Mouse (Mus musculus): ENCODE results near the gene Gas7. TPM values are rescaled to one million over a fixed set of nuclear protein-coding genes. Genes with fewer than 3 reads are reported as not detected.

Gene Gas7
- polyA plus RNA-seq, 2 experiments: 9.8 to 18.2 TPM

DNA sequence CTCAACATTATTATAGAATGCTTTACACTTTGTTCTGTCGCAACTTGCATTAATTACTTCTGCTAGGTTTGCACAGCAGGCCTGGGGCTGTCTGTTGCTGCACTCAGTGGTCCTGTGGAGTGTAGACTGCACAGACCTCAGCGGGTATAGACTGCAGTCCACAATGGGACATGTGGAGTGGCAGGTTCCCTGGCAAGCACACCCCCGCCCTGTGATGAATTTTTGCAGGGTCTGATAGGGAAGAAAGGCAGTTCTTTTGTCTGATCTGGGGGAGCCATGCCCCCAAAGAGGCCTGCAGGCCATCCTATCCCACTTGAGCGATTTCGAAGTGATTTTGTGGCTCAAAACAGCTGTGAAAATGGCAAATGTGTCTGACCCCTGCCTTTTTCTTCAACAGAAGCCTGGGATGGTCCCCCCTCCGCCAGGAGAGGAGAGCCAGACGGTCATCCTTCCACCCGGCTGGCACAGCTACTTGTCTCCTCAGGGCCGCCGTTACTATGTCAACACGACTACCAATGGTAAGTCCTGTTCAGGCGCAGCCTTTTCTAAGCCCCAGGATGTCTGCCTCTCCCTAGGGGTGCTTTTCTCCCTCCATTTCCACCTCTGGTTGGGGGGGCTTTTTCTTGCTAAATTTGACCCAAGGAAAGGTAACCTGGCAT, 147.6 kb downstream of the Gas7 start:
- no peak overlapping the region for H3K27ac ChIP-seq (replicated peaks; ENCODE audit: low read depth, low read length)
- H3K9ac ChIP-seq (ENCODE audit: low read depth, low read length, severe bottlenecking): no peak overlapping the region
- no peaks in the 10 kb centered on the region for H3K27me3 ChIP-seq (ENCODE audit: control insufficient read depth, insufficient read depth, low read length)
- no peaks in the 10 kb centered on the region for H3K9me3 ChIP-seq (ENCODE audit: control insufficient read depth, low read length)
- no peaks in the 10 kb centered on the region for H3K36me3 ChIP-seq (ENCODE audit: control insufficient read depth, insufficient read depth, low read length)
- ATAC-seq (ENCODE audit: low FRiP score, low read depth): no peak
- H3K4me2 ChIP-seq (replicated peaks; ENCODE audit: low read depth, low read length, severe bottlenecking): no peak overlapping the region
- H3K4me1 ChIP-seq (ENCODE audit: control insufficient read depth, insufficient read depth, low read length): no peaks in the 10 kb centered on the region
- TF ChIP-seq POLR2A (IDR thresholded peaks at IDR 0.05; ENCODE audit: borderline replicate concordance, extremely low read depth, insufficient read depth, insufficient read length): no peak
- H3K4me3 ChIP-seq (replicated peaks; ENCODE audit: low read length): no peak overlapping the region
- 61% methylated on average over 12 of the region's 12 CpGs for WGBS
- no peak for DNase-seq (ENCODE audit: low spot score)

- Histone ChIP-seq H3K9ac (ENCODE audit: low read depth, low read length, severe bottlenecking) (no peak overlapping the region), H3K9me3 (ENCODE audit: control insufficient read depth, low read length) (no peaks in the 10 kb centered on the region), H3K4me1 (ENCODE audit: control insufficient read depth, insufficient read depth, low read length) (no peaks in the 10 kb centered on the region), H3K4me2 (replicated peaks; ENCODE audit: low read depth, low read length, severe bottlenecking) (no peak overlapping the region), H3K36me3 (ENCODE audit: control insufficient read depth, insufficient read depth, low read length) (no peaks in the 10 kb centered on the region), H3K27ac (replicated peaks; ENCODE audit: low read depth, low read length) (no peak overlapping the region), H3K27me3 (ENCODE audit: control insufficient read depth, insufficient read depth, low read length) (no peaks in the 10 kb centered on the region), H3K4me3 (replicated peaks; ENCODE audit: low read length) (no peak overlapping the region)
- no peak for TF ChIP-seq POLR2A (IDR thresholded peaks at IDR 0.05; ENCODE audit: borderline replicate concordance, extremely low read depth, insufficient read depth, insufficient read length)
- WGBS: 76% methylated on average over 2 of the region's 2 CpGs
- DNase-seq (ENCODE audit: low spot score): no peak
- ATAC-seq (ENCODE audit: low FRiP score, low read depth): no peak
These were observed 149.2 kb downstream of the Gas7 start for GRCm38 (mm10) chr11:67604481-67604880.

- Histone ChIP-seq H3K27ac (replicated peaks; ENCODE audit: low read depth, low read length) (no peak overlapping the region), H3K9ac (ENCODE audit: low read depth, low read length, severe bottlenecking) (no peak overlapping the region), H3K4me3 (replicated peaks; ENCODE audit: low read length) (no peak overlapping the region), H3K4me2 (replicated peaks; ENCODE audit: low read depth, low read length, severe bottlenecking) (no peak overlapping the region), H3K4me1 (ENCODE audit: control insufficient read depth, insufficient read depth, low read length) (no peaks in the 10 kb centered on the region), H3K9me3 (ENCODE audit: control insufficient read depth, low read length) (no peaks in the 10 kb centered on the region), H3K27me3 (ENCODE audit: control insufficient read depth, insufficient read depth, low read length) (no peaks in the 10 kb centered on the region), H3K36me3 (ENCODE audit: control insufficient read depth, insufficient read depth, low read length) (no peaks in the 10 kb centered on the region)
- ATAC-seq (ENCODE audit: low FRiP score, low read depth): no peak
- no peak for DNase-seq (ENCODE audit: low spot score)
- 76% methylated on average over 10 of the region's 10 CpGs for WGBS
- no peak for TF ChIP-seq POLR2A (IDR thresholded peaks at IDR 0.05; ENCODE audit: borderline replicate concordance, extremely low read depth, insufficient read depth, insufficient read length)
These were observed 153.0 kb downstream of the Gas7 start for GRCm38 (mm10) chr11:67608114-67608683.

DNA sequence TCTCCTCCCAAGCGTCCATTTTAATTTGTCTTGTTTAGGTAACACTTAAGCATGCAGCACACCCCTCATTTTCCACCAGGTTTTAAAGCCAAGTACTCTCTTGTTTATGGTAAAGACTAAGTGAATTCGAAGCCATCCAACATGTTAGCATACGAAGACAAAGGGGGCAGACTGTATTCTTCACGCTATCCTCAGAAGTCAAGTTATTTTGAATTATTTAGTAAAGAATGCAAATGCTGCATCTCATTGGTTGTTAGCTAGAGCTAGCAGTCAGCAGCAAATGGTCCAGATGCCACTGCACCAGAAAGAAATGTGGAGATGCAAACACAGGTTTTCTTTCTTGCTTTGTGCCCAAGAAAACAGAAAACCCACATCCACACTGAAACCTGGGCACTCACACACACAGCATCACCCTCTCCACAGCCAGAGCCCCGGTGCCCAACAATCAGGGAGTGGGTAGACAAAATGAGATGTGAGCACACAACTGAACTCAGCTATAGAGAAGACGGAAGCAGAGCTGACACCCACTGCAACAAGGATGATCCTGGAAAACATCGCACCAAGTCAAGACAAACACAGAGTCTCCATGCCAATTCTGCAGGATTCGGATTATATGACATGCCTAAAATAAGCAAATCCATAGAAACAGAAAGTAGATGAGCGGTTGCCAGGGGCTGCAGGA, 157.1 kb downstream of the Gas7 start:
- H3K9me3 ChIP-seq (ENCODE audit: control insufficient read depth, low read length): no peaks in the 10 kb centered on the region
- ATAC-seq (ENCODE audit: low FRiP score, low read depth) (no peak), DNase-seq (ENCODE audit: low spot score) (no peak)
- H3K4me1 ChIP-seq (ENCODE audit: control insufficient read depth, insufficient read depth, low read length): no peaks in the 10 kb centered on the region
- no peaks in the 10 kb centered on the region for H3K36me3 ChIP-seq (ENCODE audit: control insufficient read depth, insufficient read depth, low read length)
- no peaks in the 10 kb centered on the region for H3K27me3 ChIP-seq (ENCODE audit: control insufficient read depth, insufficient read depth, low read length)
- 80% methylated on average over 9 of the region's 9 CpGs for WGBS
- no peak for TF ChIP-seq POLR2A (IDR thresholded peaks at IDR 0.05; ENCODE audit: borderline replicate concordance, extremely low read depth, insufficient read depth, insufficient read length)
- no peak overlapping the region for H3K4me2 ChIP-seq (replicated peaks; ENCODE audit: low read depth, low read length, severe bottlenecking)
- H3K4me3 ChIP-seq (replicated peaks; ENCODE audit: low read length): no peak overlapping the region
- H3K27ac ChIP-seq (replicated peaks; ENCODE audit: low read depth, low read length): no peak overlapping the region
- H3K9ac ChIP-seq (ENCODE audit: low read depth, low read length, severe bottlenecking): no peak overlapping the region

DNA sequence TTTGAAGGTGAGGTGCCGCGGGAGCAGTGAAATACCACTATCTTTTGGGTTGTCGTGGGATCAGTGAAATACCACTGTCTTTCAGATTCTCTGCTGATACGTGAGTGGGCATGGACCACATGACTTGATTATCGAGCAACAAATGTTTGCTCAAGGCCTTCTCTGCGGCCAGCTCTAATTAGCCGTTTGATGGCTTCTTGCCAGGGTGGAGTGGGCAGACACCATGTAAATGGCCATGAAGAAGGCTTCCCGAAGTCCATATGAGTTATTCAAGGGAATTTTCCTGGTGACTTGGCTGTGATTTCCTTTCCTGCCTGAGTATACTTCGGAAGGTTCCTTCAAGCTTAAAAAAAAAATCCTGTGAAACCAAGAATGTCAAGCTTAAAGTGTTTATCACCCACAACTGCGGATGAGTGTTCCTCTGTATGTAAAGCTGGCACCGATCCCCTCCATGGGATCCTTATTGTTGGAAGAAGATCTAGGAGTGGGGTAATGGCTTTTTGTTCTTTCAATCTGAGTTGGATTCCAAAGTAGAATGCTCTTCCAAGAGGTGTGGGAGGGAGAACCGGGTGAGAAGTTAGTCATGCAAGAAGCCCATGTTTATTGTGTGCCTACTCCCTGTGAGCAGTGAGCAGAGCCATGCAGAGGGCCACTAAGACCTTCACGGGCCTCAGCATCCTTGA, 161.5 kb downstream of the Gas7 start:
- H3K4me1 ChIP-seq (ENCODE audit: control insufficient read depth, insufficient read depth, low read length): no peaks in the 10 kb centered on the region
- no peaks in the 10 kb centered on the region for H3K36me3 ChIP-seq (ENCODE audit: control insufficient read depth, insufficient read depth, low read length)
- ATAC-seq (ENCODE audit: low FRiP score, low read depth): no peak
- H3K27ac ChIP-seq (replicated peaks; ENCODE audit: low read depth, low read length): no peak overlapping the region
- DNase-seq (ENCODE audit: low spot score): no peak
- no peak overlapping the region for H3K4me3 ChIP-seq (replicated peaks; ENCODE audit: low read length)
- no peaks in the 10 kb centered on the region for H3K27me3 ChIP-seq (ENCODE audit: control insufficient read depth, insufficient read depth, low read length)
- no peak for TF ChIP-seq POLR2A (IDR thresholded peaks at IDR 0.05; ENCODE audit: borderline replicate concordance, extremely low read depth, insufficient read depth, insufficient read length)
- 83% methylated on average over 13 of the region's 13 CpGs for WGBS
- H3K9me3 ChIP-seq (ENCODE audit: control insufficient read depth, low read length): no peaks in the 10 kb centered on the region
- no peak overlapping the region for H3K4me2 ChIP-seq (replicated peaks; ENCODE audit: low read depth, low read length, severe bottlenecking)
- no peak overlapping the region for H3K9ac ChIP-seq (ENCODE audit: low read depth, low read length, severe bottlenecking)

All from limb, embryonic 14.5 days (tissue).